Mouse (Mus musculus) macrophage (primary cell): Measurements from ENCODE around the gene Vmn2r66. TPM values are rescaled to one million over a fixed set of nuclear protein-coding genes. Genes with fewer than 3 reads are reported as not detected.

ENCODE experiments used
- H3K27ac ChIP-seq: fragments of 350-480 bp; formaldehyde crosslinking; 2 replicates; pipeline ENCODE4 v1.9.0; 2021
- H3K36me3 ChIP-seq: fragments of 350-480 bp; formaldehyde crosslinking; 2 replicates; pipeline ENCODE4 v1.9.0; 2021; ENCODE audit errors: inconsistent target
- H3K4me3 ChIP-seq: fragments of 350-480 bp; formaldehyde crosslinking; 2 replicates; pipeline ENCODE4 v1.9.0; 2021; ENCODE audit errors: inconsistent target
- H3K79me2 ChIP-seq: fragments of 350-480 bp; formaldehyde crosslinking; 2 replicates; pipeline ENCODE4 v1.9.0; 2021; ENCODE audit errors: inconsistent target
- WGBS: methylation state at CpG from one replicate; pipeline ENCODE4 v1.1.7; 2026; ENCODE audit warnings: inconsistent platforms; ENCODE audit not compliant: missing documents; 5-methylcytosine and 5-hydroxymethylcytosine counted together
- polyA plus RNA-seq: library from polyadenylated mRNA; stranded (reverse); fragments of 250-400 nt; gene quantifications from 3 replicates; pipeline ENCODE4 v1.2.4, GENCODE M21; 2018; ENCODE audit warnings: inconsistent platforms
- total RNA-seq, 78 experiments: library from RNA; depleted of rRNA; stranded (reverse); fragments of 250-400 nt; gene quantifications; 1 replicate in 9 of 78; 2 replicates in 24 of 78; 3 replicates in 43 of 78; 4 replicates in 2 of 78; pipeline ENCODE4 v1.2.4; 2018; ENCODE audit warnings: inconsistent platforms in 56 of 78

Gene Vmn2r66
- not detected for total RNA-seq (2018; cell fraction: chromatin; rRNA removed)
- total RNA-seq (2018; cell fraction: cytosol; rRNA removed), result not detected
- total RNA-seq (2018; cell fraction: nucleus; rRNA removed), result not detected
- not detected in 3 replicates for polyA plus RNA-seq

DNA sequence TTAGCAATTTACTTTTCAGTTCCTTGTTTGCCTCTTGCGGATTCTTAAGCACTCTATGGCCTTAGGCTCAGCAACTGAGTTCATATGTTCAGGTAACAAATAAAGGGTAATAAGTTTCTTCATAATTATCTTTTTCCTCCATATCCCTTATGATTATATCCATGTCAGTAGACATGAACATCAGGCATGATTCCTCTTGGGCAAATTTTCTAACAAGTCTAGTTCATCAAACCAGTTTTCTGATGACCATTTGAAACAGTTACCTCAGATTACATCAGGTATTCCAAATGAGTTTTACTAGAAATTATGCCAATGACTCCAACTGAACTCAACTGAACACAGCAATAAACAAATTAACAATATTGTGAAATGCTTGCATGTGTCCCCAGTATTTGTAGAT, at the start of gene Vmn2r66:
TSS of gene Vmn2r66 (minus strand) at position 101 of the 400 bp plus-strand sequence.
- Histone ChIP-seq H3K36me3 (no peaks in the 10 kb centered on the region), H3K4me3 (no peak within 1 kb of the TSS), H3K79me2 (no peaks in the 10 kb centered on the region), H3K27ac (no peak within 1 kb of the TSS)
- 86% methylated on average over 1 of the region's 1 CpGs for WGBS

DNA sequence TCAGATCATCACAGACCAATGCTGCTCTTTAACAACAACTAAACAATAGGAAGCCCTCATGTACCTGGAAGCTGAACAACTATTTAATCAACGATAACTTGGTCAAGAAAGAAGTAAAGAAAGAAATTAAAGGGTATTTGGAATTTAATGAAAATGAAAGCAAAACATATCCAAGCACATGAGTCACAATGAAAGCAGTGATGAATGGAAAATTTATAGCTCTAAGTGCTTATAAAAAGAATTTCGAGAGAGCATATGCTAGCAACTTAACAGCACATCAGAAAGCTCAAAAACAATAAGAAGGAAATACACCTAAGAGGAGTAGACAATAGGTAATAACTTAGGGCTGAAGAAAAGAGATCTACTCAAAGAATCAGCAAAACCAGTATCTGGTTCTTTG, 15.4 kb downstream of the Vmn2r66 start:
- 52% methylated on average over 2 of the region's 2 CpGs for WGBS
- Histone ChIP-seq H3K36me3 (no peaks in the 10 kb centered on the region), H3K4me3 (no peak overlapping the region), H3K27ac (no peak overlapping the region), H3K79me2 (no peaks in the 10 kb centered on the region)

DNA sequence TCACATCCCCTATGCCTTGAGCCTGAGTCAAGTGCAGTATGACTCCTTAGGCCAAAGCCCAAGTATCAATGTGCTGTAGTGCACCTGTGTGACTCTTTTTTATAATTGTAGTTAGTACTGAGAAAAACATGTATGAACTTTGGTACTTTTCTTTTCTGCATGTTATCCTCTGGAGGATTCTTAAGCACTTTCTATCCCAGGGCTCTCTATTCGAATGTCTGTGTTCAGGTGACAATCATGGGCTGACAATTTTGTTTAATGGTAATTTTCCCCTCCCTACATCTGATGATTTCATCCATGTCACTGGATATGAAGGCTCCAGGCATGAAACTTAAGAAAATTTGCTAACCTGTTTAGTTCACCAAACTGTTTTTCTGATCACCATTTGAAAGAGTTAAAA, 48.1 kb downstream of the Vmn2r66 start, which contains the start of gene Vmn2r65:
TSS of gene Vmn2r65 (minus strand) at position 101 of the 400 bp plus-strand sequence.
- Histone ChIP-seq H3K4me3 (no peak within 1 kb of the TSS), H3K79me2 (no peaks in the 10 kb centered on the region), H3K27ac (no peak within 1 kb of the TSS), H3K36me3 (no peaks in the 10 kb centered on the region)
- 33% methylated on average over 1 of the region's 1 CpGs for WGBS

Other genes starting within 250 kb of the Vmn2r66 start
- gene Olfr291, start 158.7 kb downstream of the Vmn2r66 start, polyA plus RNA-seq, result not detected in 3 replicates
- gene Vmn2r65, start 48.2 kb downstream of the Vmn2r66 start, polyA plus RNA-seq, result not detected in 3 replicates
- not detected in 3 replicates for gene Vmn2r67, start 143.7 kb upstream of the Vmn2r66 start, polyA plus RNA-seq
- not detected in 3 replicates for gene Vmn2r68, start 225.5 kb upstream of the Vmn2r66 start, polyA plus RNA-seq